Mouse (Mus musculus) Muller cell, postnatal 12 days (primary cell): ENCODE data around the gene Hspb11.
A peak's percentile ranks its signal among the peaks of the same experiment; 100 is the strongest.

Source experiments
- DNase-seq: peaks from one replicate; pipeline ENCODE4 v3.0.0-alpha.2; 2015; ENCODE audit errors: inconsistent ontology term

Hspb11 gene

GRCm38 (mm10) chr4:107313690-107314478 is 60.5 kb downstream of the Hspb11 start, which contains the start of gene Yipf1:
TSS of gene Yipf1 (plus strand) at chr4:107314363.
- peak; percentile 90 for DNase-seq

GRCm38 (mm10) chr4:107314479-107314805 is 61.0 kb downstream of the Hspb11 start:
- DNase-seq: no peak

- no peak for DNase-seq
Measured at GRCm38 (mm10) chr4:107318646-107319045, 65.3 kb downstream of the Hspb11 start.

GRCm38 (mm10) chr4:107321041-107321440 is 67.6 kb downstream of the Hspb11 start:
- DNase-seq: no peak

- DNase-seq: no peak
Measured at GRCm38 (mm10) chr4:107323113-107323512, 69.7 kb downstream of the Hspb11 start.

- DNase-seq: no peak
Measured at GRCm38 (mm10) chr4:107328530-107328929, 75.1 kb downstream of the Hspb11 start.
